Mouse (Mus musculus): Measurements from ENCODE around the gene Ptprd. TPM values are rescaled to one million over a fixed set of nuclear protein-coding genes. Genes with fewer than 3 reads are reported as not detected.

Ptprd gene
- polyA plus RNA-seq, 1 experiment, result 7.8 TPM

DNA sequence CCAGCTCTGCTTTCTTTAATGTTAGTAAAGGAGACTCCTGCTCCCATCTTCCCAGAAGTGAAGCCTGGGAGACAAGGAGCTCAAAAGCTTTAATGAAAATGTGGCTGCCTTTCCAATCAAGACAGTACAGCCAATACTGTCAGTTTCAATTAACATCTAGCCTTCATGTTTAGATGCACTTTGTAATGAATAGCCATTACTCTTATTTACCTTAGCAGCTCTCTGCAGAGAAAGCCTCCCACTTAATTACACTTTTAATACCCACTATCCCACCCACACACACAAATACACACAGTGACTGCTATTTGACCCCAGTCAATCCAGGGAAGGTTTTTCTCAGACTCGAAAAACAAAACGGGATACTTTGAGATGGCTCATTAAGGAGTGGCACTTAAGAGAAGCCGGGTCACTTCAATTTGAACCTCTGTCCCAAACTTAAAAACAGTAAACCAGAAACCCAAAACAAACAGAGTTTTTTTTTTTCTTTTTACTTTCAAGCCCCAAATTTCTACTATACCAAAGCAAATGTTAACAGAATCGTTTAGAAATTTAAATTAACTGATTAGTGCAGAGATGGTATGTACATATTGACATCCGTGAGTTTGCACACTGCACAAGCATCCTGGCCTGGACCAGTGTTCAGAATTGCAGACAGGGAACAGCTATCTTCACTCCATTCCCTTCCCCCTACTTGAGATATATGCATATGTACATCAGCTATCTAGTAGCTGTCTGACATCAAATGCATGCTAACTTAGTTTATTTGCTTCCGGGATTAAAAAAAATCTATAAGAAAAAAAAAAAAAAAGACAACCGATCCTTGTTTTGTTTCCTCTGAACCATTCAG, 1824.6 kb downstream of the Ptprd start:
- no peak for DNase-seq (ENCODE audit: low read depth)

DNA sequence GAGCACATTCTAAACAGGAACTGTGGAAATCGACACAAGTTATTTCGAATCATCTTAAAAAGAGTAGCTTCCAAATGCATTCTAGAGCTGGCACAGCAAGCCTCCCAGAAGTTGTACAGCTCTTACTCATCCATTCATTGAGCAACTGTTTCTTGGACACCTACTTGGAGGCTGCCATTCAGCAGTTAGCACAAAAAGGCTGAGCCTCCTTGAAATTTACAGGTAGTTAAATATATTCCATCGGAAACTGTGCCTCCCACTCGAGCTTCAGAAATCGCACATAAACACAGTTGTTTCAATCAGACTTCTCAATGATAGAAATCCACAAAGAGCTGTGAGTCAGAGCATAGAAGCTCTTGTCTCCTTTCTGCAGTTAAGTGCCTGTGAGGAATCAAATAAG, 1825.9 kb downstream of the Ptprd start:
- DNase-seq (ENCODE audit: low read depth), result no peak

DNA sequence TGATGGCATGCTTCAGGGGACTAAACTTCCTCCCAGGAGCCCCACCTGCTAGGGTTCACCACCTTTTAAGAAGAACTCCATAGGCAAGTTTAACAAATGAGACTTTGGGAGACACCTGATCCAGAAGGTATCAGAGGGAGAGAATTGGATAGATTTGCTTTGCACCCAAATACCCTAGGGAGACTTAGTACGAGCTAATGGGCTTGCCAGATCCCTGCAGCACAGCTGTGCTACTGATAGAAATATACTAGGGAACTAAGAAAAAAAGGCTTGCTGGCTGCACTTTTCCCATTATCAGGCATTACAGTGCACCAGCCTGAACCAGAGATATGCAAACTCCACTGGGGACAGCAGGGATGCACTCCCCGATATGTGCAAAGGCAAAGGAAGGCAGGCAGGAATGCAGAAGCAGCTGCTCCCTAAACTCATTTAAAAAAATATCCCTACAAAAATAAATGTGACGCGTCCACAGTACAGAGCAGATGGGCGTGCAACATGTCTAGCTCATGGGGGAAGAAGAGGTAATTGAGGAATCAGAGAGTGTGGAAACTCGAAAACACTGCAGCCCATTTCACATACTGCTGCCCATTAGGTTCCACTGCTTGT, 1831.3 kb downstream of the Ptprd start:
- no peak for DNase-seq (ENCODE audit: low read depth)

DNA sequence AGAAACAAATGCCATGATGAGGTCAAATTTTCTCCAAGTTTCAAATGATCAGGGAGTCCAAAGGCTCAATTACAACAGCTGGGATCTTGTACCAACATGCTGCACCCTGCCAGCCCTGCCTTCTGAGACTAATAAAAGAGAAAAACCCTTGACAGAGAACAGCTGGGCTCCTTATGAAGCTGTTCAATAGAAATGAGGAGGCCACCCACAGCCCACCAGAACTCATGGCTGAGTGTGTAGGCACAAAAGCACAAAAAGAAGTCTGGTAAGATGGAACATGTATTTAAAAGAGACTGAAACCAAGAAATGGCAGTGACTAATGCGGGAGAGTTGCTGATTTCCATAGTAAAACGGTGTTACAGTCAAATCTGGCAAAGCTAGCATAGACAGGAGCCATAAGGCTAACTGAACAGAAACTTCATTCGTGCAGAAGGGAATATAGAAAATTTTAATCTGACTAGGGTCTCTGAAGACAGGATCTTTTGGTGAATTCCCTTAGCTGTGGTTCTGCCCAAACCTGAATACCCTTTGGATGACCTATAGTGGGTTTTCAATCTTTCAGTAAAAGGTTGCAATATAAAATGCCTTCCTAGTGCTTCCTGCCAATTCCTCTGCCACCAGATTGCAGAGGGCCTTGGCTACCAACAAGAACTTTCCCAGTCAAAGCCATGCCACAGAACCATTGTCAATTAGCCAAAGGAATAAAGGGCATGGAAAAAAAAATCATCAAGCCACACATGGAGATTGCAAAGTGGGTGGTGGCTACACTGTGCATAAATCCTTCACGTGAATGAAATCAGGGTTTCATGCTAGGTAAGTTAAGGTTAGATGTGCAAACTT, 1841.5 kb downstream of the Ptprd start:
- no peak for DNase-seq (ENCODE audit: low read depth)

- DNase-seq (ENCODE audit: low read depth), result no peak
These were observed 1842.7 kb downstream of the Ptprd start for GRCm38 (mm10) chr4:76369101-76369500.

GRCm38 (mm10) chr4:76368291-76368690, 1843.5 kb downstream of the Ptprd start:
- DNase-seq (ENCODE audit: low read depth), result no peak

- no peak for DNase-seq (ENCODE audit: low read depth)
These were observed 1844.5 kb downstream of the Ptprd start for GRCm38 (mm10) chr4:76367285-76367684.

- no peak for DNase-seq (ENCODE audit: low read depth)
These were observed 1845.9 kb downstream of the Ptprd start for GRCm38 (mm10) chr4:76365871-76366270.

- no peak for DNase-seq (ENCODE audit: low read depth)
These were observed 1850.2 kb downstream of the Ptprd start for GRCm38 (mm10) chr4:76361546-76361945.

- DNase-seq (ENCODE audit: low read depth), result no peak
These were observed 1857.6 kb downstream of the Ptprd start for GRCm38 (mm10) chr4:76354167-76354566.

DNA sequence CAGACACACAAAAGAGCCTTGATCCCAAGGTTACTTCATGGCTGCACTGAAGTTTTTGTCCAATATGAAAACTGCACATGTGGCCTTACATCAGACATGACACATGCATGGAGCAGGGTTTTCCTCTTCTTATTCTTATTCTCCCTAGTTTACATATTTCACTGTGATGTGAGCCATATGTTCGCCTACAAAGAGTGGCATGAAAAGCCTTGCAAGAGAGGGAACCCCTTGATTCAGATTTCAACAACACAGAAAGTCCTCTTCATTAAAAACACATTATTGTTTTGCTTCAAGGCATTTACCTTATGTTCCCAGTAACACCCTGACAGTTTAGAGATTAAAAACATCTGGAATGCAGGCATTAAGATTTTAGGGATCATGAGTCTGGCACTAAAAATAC, 1859.3 kb downstream of the Ptprd start:
- no peak for DNase-seq (ENCODE audit: low read depth)

DNA sequence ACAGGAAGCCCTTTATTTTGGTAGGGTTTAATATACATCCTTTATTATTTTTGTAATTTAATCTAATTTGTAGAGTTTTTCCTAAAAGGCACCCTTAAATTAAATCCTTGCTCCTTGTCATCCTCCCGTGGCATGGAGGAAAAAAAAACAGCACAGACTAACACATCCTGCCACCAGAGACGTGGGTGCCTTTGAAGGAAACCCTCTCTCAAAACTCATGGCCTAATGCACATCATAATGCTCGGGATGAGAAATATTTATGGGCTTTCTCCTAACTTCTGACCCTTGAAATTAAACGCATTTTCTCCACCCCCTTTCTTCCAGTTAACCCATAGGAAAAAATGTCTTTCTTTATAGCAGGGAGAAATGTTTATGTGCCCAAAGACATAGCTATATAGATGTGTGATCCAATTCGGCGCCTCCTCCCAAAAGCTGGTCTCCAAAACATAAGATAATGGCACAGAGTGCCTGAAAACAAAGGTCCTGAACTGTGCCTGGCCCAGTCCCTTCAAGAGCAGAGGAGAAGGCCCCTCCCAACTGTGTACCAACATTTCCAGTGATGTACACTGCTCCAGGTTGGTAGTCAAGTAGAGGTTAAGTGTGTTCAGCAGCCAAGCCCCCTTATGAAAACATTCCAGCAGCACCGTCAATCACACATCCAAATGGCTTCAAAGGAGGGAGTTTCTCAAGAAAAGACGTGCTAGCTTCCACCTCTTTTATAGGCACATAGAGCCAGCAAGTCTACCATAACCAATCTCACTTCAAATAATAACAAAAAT, 1860.4 kb downstream of the Ptprd start:
- DNase-seq (ENCODE audit: low read depth), result no peak

DNA sequence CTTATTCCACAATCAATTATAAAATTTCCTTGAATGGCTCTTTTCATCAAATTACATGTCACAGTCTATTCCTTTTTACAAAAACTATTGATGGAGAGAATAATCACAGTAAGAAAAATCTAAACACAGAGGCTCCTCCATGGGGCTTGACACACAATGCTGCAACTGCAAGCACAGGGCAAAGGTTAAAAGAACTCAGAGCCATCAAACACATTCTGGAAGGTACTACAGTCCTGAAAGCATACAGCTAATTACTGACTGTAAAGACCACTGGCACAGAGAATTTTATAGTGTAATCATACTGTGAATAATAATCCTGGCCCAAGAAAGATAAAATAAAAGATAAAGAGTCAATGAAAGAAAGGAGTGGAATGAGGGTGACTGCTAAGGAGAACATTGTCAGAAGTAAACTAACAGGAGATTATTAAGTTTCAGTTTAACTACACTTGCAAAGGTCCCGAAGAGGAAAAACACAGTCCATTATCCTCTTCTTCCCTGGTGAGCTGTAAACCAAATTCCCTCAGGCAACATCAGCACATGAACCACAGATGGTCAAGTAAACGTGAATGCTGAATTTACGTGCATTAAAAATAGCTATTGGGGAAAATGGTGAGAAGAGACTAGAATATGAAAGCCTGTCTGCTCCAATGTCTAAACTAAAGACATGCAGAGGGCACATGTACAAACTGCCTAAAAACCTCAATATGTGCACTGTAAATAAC, 1861.4 kb downstream of the Ptprd start:
- no peak for DNase-seq (ENCODE audit: low read depth)

DNA sequence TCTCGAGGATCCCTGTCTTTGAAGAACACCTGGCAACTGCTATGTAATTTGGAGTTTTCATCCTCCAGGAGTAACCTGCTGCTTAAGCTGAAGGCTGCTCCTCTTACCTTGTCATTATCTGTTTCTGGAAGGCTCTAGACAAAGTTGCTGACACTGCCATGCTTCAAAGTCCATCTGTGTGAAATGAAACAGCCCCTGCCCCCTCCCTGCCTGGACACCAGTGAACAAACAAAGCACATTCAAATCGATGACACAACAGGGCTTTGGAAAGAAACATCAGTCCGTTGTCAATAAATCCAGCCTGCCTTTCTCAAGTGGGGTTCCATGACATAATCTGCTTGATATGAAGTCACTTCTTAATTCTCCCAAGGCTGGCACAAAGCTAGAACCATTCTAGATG, 1867.7 kb downstream of the Ptprd start:
- DNase-seq (ENCODE audit: low read depth), result no peak

DNA sequence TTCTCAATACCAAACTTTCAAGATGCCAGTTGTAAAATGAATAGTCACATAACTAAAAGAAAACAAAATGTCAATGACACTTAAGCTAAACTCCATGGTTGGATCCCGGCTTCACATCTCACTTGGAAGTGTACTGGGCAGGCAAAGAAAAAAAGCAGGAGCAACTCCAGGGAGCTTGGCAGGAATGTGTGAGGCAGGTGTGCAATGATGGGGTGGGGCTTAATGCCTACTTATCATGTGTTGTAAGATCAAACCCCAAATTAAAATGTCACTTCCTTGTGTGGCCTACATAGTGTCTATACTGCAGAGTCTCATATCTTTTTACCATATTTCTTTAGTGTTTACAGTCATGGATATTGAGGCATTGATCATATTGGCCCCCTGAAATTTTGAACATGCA, 1873.8 kb downstream of the Ptprd start:
- DNase-seq (ENCODE audit: low read depth), result no peak

DNA sequence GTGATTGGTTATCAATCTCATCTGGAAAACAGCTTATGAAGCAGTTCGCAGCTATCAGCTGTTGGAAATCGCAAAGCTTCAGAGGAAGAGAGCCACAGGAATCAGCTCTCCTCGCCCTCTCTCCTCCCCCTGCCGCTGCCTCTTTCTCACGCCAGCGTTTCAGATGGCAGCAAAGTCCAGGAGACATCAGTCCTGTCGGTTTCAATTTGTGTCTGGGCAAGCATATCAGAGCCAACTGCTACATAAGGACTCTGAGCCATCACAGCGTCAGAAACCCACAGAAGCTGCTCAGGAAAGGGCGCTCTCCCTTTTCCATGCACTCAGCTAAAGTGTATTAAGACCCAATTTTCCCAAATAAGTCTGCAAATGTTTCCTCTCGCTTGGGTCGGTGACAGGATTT, 1884.4 kb downstream of the Ptprd start:
- DNase-seq (ENCODE audit: low read depth), result no peak

- no peak for DNase-seq (ENCODE audit: low read depth)
These were observed 1886.1 kb downstream of the Ptprd start for GRCm38 (mm10) chr4:76325646-76326045.

DNA sequence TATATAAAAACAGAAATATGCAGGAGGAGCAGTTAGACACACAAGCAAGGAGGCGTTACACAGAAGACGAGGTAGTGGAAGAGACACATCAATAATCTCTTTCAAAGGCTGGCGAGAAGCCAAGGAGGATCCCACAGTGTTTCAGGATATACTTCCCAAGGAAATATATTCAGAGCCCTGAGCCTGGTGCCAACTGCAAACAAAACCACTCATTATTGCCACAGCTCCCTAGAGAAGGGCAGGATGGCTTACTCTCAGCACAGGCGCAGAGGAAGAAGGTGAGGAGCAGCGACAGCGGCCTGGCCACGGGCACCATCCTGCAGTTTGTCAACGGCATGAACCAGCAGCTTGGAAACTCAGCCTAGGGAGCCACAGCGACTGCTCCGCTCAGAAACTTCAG, 1886.8 kb downstream of the Ptprd start:
- no peak for DNase-seq (ENCODE audit: low read depth)

DNA sequence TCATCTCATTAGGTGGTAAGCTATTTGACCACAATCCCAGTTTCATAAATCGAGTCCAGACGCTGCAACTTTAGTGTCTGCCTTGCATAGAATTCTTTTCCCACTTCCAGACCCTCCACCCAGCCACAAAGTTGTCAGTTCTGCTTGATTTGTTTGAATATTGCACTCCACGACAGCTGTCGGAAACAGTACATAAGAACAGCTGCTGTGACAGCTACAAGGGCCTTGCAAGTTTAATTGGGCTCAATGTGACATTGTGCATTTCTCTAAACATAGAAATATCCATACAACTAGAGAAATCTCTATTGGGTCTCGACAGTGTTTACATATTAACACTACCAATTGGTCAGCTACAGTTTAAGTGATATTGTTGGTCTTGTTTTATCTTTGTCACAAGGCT, 1887.3 kb downstream of the Ptprd start:
- DNase-seq (ENCODE audit: low read depth), result no peak

GRCm38 (mm10) chr4:76319874-76320273, 1891.9 kb downstream of the Ptprd start:
- no peak for DNase-seq (ENCODE audit: low read depth)

DNA sequence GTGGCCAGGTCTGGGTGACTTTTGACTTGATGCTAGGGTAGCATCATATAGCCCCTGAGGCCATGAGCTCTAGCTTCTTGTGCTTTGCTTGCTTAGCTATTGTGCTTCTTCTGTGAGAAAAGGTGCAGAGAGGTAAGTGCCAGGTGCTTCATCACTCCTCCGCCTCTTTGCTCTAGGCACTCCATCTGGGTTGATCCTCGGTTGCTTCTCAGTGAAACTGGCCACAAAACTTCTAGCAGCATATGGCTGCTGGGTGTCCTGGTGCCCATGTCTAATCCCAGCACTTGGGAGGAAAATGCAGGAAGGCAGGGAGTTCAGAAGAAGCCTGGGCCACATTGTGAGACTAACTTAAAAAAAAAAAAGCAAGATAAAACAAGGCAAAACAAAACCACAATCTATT, 1895.8 kb downstream of the Ptprd start:
- DNase-seq (ENCODE audit: low read depth), result no peak
